Mouse (Mus musculus) hindlimb bud, embryonic 11.5 days (tissue): ENCODE measurements around the gene Fxr1.
"Not testable (repeated sequence)": the region's sequence is repeated elsewhere in the genome, so short reads cannot be mapped to it uniquely, and the experiment has no call there.

Experiments
- DNase-seq: peaks from one replicate; pipeline ENCODE4 v3.0.0-alpha.2; 2012; ENCODE audit warnings: low read depth, low spot score; ENCODE audit errors: extremely low spot score

Gene Fxr1

DNA sequence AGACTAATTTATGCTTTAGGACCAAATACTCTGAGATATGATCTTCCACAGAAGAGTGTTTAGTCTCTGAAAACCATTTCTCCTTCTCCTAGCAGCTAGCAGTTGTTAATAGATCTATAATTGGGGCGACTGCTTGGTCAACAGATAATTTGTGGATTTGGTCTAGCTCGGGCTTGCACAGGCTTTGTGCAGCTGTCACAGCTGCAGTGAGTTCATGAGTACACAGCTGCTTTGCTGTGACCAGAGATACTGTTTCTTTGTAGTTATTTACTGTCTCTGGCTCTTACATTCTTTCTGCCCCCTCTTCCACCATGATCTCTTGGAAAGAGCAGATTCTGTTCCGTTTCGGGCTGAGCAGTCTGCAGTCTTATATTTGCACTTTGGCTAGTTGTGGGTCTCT is 22.2 kb downstream of the Fxr1 start:
- DNase-seq, result no peak

DNA sequence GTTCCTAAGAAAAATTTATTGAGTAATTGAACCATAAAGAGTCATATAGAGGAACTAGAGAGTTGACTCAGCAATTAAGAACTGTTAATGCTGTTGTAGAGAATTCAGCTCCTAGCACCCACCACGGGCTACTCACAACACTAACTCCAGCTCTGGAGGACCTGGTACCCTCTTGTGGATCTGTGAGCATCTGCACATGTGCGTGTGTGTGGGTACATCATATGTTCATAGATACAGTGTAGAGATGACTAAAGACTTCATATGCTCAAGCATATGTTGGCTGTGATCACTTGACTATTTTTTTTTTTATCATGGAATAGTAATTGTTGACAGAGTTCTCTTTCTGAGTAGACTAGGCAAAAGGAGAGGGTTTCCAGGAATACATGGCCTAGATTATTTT is 42.6 kb downstream of the Fxr1 start:
- no peak for DNase-seq

DNA sequence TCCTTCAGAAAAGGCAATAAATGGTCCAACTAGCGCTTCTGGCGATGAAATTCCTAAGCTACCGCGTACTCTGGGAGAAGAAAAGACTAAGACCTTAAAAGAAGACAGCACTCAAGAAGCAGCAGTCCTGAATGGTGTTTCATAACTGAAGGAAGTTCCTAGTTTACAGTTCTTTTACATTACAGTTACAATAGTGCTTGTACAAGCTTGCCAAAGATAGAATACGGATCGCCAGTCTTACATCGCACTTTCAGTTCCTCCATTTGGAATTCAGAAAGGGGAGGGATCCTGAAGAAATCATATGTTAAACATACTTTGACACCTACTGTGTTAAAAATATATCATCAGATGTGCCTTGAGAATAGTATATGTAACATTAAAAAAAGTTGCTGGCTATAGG is 49.2 kb downstream of the Fxr1 start:
- not testable (repeated sequence) for DNase-seq

DNA sequence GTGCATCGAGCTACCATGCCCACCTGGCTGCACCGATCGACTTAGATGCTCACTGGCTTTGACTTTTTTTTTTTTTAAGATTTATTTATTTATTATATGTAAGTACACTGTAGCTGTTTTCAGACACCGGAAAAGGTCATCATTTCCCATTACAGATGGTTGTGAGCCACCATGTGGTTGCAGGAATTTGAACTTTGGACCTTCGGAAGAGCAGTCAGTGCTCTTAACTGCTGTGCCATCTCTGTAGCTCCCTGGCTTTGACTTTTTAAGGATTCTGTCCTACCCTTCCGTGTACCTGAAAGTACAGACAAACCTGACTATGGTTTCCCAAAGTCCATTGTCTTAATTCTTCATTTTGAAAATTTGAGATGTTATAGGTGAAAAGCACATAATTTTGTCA is 53.0 kb downstream of the Fxr1 start:
- DNase-seq, result no peak

DNA sequence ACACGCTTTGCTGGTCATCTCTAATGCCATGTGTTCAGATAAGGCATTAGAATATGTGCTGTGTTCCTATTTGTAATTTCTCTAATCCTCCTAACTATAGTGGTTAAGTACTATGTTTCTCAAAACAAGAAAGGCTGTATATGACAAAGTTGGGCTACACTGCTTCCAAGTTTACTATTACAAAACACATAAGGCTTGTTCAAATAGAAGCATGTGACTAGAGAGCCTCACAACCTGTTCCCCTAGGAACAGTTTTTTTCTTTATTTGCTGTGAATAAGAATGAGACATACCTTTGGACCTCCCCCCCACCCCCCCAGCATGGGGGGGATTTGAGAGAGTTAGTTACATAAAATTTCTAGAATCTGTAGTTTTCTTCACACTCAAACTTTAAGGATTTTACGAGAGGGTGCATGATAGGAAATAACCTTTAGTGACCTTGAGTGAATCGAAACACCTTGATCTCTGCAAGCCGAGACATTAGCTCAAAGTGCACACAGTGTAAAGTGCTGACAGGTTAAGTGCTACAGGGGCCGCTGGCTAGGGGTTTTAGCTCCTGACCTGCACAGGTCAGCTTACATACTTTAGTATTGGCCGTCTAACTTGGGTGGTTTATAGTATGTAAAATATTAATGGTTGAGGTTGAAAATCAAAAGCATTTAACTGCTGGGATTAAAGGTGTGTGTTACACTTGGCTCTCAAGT is 56.5 kb downstream of the Fxr1 start:
- no peak for DNase-seq

DNA sequence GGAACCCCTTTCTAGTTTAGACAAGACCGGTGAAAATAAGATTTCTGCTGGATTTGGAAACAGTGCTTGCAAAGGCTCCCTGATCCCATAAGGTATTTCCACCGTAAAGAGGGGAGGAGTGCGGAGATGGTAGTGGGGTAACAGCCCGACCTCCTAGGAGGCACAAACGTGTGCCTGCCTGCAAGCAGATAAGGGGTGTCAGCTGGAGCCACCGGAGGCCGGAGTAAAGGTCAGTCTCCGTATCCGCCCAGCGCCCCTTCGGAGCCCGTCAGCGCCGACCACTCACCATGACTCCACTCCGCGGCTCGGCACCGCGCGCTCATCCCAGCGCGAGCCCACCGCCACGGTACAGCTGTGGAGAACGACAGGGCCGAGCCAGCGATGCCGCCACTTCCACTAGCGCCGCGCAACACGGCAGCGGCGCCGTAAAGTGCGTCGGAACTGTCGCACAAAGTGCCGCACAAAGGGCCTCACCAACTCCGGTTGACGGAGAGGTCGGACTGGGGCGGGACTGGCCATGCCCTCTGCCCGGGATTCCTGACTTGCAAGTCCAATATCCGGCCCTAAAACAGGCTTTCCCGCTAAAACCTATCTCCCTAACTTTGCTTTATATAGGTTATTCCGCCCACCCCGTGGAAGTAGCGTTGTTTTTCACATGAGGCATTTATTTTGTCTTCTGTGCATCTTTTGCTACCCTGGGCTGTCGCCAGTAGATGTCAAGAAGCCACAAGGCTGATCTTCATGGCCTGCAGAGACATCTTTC is 61.3 kb downstream of the Fxr1 start, which contains the start of gene Dnajc19:
Gene Dnajc19, minus strand, starts transcription at position 422 of the 763 bp plus-strand sequence.
- peak; percentile 73 for DNase-seq

DNA sequence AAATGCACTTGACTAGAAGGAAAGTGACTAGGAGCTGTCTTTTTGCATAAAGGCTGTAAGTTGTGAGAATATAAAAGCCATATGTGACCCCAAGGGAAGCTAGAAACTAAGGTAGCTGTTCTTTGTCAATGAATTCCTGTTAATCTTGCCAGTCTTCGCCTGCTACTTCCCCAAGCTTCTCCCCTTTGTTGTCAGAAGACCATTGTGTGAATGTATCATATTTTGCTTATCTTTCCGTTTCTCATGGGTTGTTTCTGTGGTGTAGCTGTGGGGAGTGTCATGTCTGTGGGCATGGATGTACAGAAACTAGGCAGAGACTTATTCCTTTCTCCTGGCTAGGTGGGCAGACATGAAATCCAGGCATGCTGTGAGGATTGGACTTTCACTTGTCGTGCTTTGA is 62.2 kb downstream of the Fxr1 start:
- no peak for DNase-seq

DNA sequence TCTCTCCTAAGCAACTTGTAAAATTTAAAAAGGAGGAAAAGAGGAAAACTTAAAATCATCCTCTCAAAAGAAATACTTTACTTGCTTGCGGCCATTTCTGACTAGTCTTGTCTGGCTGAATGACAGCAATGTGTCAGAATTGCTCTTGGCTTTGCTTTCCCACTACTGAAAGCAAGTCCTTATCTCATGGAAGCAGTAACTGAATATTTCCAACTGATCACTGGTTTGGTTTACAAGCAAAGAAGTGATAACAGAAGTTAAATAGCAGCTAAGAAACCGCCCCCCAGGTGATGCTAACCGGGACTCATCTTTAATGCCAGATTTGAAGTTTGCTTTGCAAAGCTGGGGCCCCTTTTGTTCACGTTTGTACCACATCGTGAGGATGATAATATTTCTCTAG is 63.9 kb downstream of the Fxr1 start:
- no peak for DNase-seq

DNA sequence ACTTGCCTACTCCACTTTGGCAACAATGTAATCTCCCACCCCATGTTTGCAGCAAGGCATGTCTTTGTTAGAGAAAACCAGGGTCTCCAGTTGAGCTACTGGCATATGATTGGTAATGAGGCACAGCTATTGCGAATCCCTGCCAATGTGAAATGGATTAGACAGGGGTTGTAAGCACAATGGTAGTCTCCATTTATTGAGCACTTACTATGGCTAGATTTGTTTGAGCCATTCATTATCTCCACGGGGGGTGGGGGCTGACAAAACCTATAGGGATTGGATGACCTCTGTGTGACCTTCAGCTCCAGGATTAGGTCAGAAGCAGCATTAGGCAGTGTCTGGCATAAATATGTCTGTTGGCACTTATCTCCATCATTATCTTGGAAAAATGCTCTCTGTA is 83.1 kb downstream of the Fxr1 start:
- no peak for DNase-seq

DNA sequence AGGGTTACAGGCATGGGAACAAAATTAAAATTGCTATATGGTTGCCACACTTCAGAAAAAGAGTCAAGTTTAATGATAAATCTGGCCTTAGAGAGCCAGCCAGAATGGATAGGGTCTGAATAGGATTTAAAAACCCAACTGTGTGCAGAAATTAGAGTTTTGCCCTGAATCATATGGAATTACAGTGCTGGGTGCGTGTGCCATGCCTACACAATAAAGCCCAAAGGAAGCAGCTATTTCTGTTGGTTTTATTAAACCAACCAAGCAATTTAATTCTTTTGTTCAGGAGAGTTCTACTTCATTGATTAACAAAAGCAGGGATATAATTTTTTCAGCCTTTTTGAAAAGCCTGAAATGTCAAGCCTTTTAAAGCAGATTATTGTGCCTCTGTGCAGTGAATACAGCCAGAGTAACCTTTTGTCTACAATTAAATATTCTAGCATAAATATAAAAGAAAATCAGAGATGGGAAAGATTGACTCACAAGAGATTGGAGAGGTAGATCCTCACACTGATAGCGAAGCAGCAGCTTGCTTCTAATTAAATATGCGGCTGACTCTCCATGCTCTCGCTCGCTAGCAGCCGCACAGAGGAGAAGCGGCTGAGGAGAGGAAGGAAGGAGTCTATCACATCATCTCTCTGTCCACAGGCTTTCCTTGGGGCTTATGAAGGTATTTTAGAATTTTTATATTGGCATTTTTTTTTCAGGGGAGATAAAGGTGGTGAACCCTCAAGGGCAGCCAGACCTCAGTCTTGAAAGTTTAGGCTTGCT is 84.3 kb downstream of the Fxr1 start:
- DNase-seq, result no peak

DNA sequence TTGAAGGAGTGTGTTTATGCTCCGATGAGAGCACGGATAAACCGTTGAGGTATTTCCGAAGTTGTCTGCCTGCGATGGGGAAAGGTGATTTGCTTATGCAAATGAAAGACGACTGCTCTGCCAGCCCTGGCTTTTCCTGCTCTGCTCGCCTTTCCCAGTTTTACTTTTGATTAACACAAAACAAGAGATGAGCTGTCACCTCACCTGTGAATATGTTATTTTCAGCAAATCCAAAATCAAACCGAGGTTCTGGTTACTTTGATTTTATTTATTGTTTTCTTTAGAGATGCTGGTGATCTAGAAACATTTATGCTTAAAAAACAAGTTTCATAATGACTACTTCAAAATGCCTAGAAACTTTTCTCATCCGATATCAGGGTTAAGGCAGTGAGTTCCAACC is 86.7 kb downstream of the Fxr1 start:
- no peak for DNase-seq

DNA sequence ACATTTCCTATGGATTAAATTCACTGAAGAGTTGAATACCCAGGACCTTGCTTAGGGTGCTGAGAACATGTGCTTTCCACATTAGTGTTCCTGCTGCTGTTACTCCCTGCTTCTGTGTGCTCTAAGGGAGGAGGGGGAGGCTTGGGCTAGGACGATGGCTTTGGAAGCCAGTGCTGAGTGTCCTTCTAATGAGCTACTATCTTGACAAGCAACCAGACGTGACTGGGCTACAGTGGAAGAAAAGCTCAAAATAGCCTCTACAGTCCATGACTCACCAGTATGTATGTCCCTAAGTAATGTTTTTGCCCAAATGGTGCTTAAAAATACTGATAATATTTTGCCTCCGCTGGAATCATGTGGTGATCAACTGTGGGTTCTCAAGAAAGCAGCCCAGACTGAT is 87.9 kb downstream of the Fxr1 start:
- no peak for DNase-seq

DNA sequence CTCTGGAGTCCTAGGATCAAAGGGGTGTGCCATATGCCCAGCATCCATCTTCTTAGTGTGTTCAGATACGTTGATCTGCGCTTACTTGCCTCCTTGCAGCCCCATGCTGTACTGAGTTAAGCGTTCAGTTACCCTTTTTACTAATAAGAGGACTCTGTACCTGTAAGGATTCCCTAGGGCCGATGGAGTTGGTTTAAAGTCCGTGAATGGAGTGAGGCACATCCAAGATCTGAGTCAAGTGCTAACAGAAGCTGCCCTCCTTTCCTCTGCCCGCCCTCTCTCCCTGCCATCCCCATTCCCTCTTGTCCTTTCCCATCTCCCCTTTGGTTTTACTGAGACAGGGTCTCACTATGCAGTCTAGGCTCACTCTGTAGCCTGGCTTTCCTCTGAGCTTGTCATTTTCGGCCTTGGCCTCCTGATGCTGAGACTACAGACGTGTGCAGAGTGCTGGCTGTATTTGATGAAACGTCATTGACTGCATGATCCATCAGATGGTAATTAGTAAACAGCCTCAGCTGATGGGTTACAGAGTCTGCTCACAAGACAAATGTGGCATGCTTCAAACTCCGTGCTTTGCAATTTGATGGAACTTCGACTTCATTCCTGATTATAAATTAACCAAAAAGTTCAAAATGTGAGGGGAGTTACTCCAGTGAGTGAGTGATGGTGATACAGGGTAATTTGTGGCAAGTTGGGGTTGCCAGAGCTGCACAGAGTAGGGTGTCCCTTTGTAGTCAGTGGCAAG is 92.4 kb downstream of the Fxr1 start:
- no peak for DNase-seq

DNA sequence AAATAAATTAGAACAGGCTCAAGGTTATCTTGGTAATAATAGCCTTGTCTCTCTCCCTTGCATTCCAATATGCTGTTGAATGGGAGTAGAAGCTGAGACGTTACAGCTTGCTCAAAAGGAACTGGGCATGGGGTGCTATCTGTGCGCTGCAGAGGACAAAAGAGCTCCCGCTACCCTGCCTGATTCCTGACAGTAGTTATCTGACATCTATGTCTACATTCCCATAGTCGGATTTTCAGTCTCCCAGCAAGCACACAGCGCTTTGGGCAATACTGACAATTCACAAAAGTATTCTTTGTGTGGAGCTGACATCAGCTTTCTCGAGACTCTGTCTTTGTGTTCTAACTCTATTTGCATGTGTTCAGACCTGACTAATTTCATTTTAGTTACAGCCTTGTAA is 96.1 kb downstream of the Fxr1 start:
- DNase-seq, result no peak

DNA sequence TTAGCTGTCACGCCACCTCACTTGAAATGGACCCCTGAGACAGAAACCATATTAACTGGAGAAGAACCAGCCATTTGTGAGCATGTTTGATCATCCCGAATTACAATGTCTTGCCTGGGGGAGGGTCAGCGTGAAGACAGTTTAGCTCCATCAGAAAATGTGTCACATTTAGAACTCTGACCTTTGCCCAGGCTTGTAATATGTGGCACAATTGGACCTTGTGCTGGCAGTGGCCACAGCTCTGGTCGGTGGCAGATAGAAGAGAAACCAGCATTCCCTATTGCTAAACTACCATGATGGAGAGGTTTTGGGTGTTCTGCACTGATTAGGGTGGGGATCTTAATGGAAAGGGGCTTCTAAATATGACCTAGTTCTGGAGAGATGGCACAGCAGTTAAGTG is 100.1 kb downstream of the Fxr1 start:
- no peak for DNase-seq
